Mouse (Mus musculus): ENCODE results near the gene Cenpp. TPM values are rescaled to one million over a fixed set of nuclear protein-coding genes. Genes with fewer than 3 reads are reported as not detected.

Gene Cenpp
- polyA plus RNA-seq, 1 experiment from 2014 or later = 47.1 TPM

DNA sequence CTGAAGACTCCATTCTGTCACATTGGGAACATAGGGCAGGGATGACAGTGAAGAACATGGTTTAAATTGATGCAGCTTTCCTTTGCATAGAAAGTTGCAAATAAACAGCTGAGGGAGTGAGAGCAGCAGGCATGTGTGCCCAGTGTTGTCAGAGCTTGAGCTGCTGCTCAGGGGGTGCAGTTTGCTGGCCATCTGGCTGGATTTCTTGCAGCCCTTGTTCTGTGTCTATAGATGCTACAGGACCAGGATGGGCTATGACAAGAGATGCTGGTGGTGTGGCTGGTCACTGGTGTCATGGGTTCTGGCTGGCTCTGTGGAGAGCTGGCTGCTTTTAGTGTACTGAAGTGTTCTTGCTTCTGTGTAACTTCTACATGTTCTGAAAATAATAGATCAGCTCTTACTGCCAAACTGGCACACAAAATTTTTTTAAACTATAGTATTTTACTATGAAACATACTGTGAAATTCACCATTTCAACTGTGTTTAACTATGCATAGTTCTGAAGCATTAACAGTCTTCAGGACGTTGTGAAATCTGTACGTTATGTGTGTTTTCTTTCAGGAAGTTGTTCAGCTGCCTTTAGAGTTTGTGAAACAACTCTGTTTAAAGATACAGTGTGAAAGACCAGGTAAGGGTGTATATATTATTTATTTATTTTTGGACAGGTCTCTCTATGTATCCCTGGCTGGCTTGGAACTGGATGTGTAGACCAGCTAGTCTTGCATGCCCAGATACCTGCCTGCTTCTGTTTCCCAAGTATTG, 219.1 kb downstream of the Cenpp start:
- H3K4me3 ChIP-seq (ENCODE audit: low read depth, low read length) = no peak overlapping the region
- no peak for ATAC-seq (replicated peaks; ENCODE audit: insufficient number of reproducible peaks, low FRiP score, low TSS enrichment, low read depth)
- no peaks in the 10 kb centered on the region for H3K4me1 ChIP-seq (ENCODE audit: control insufficient read depth, insufficient read depth, low read length)
- WGBS = 87% methylated on average over 2 of the region's 2 CpGs
- H3K9me3 ChIP-seq (replicated peaks; ENCODE audit: control insufficient read depth, low read length) = no peaks in the 10 kb centered on the region
- no peaks in the 10 kb centered on the region for H3K27me3 ChIP-seq (ENCODE audit: control insufficient read depth, insufficient read depth, low read length)
- DNase-seq (ENCODE audit: low spot score) = no peak
- H3K27ac ChIP-seq (replicated peaks; ENCODE audit: low read depth, low read length) = no peak overlapping the region
- no peak overlapping the region for H3K9ac ChIP-seq (replicated peaks; ENCODE audit: low read length)
- no peaks in the 10 kb centered on the region; the same call in 1 of the 2 replicates for H3K36me3 ChIP-seq (replicated peaks; ENCODE audit: control insufficient read depth, insufficient read depth, low read depth, low read length)
- no peak overlapping the region for H3K4me2 ChIP-seq (ENCODE audit: low read depth, low read length)

GRCm38 (mm10) chr13:49430529-49430928, 222.1 kb downstream of the Cenpp start:
- DNase-seq (ENCODE audit: low spot score) (no peak), ATAC-seq (replicated peaks; ENCODE audit: insufficient number of reproducible peaks, low FRiP score, low TSS enrichment, low read depth) (no peak)
- Histone ChIP-seq H3K27ac (replicated peaks; ENCODE audit: low read depth, low read length) (no peak overlapping the region), H3K4me1 (ENCODE audit: control insufficient read depth, insufficient read depth, low read length) (no peaks in the 10 kb centered on the region), H3K27me3 (ENCODE audit: control insufficient read depth, insufficient read depth, low read length) (no peaks in the 10 kb centered on the region), H3K4me2 (ENCODE audit: low read depth, low read length) (no peak overlapping the region), H3K4me3 (ENCODE audit: low read depth, low read length) (no peak overlapping the region), H3K9me3 (replicated peaks; ENCODE audit: control insufficient read depth, low read length) (no peaks in the 10 kb centered on the region), H3K9ac (replicated peaks; ENCODE audit: low read length) (no peak overlapping the region), H3K36me3 (replicated peaks; ENCODE audit: control insufficient read depth, insufficient read depth, low read depth, low read length) (no peaks in the 10 kb centered on the region; the same call in 1 of the 2 replicates)
- WGBS = 55% methylated on average over 4 of the region's 4 CpGs

- no peak overlapping the region for H3K4me3 ChIP-seq (ENCODE audit: low read depth, low read length)
- no peak overlapping the region for H3K27ac ChIP-seq (replicated peaks; ENCODE audit: low read depth, low read length)
- no peak for DNase-seq (ENCODE audit: low spot score)
- ATAC-seq (replicated peaks; ENCODE audit: insufficient number of reproducible peaks, low FRiP score, low TSS enrichment, low read depth) = no peak
- H3K36me3 ChIP-seq (replicated peaks; ENCODE audit: control insufficient read depth, insufficient read depth, low read depth, low read length) = no peaks in the 10 kb centered on the region; the same call in 1 of the 2 replicates
- 100% methylated on average over 1 of the region's 1 CpGs for WGBS
- H3K27me3 ChIP-seq (ENCODE audit: control insufficient read depth, insufficient read depth, low read length) = no peaks in the 10 kb centered on the region
- H3K4me2 ChIP-seq (ENCODE audit: low read depth, low read length) = no peak overlapping the region
- no peak overlapping the region for H3K9ac ChIP-seq (replicated peaks; ENCODE audit: low read length)
- H3K9me3 ChIP-seq (replicated peaks; ENCODE audit: control insufficient read depth, low read length) = no peaks in the 10 kb centered on the region
- H3K4me1 ChIP-seq (ENCODE audit: control insufficient read depth, insufficient read depth, low read length) = no peaks in the 10 kb centered on the region
Observed at GRCm38 (mm10) chr13:49428042-49428675, 224.4 kb downstream of the Cenpp start.

GRCm38 (mm10) chr13:49426736-49427135, 225.8 kb downstream of the Cenpp start:
- Histone ChIP-seq H3K4me1 (ENCODE audit: control insufficient read depth, insufficient read depth, low read length) (peaks cover 7% of the 10 kb centered on the region; the same call in 1 of the 2 replicates), H3K9ac (replicated peaks; ENCODE audit: low read length) (no peak overlapping the region), H3K9me3 (replicated peaks; ENCODE audit: control insufficient read depth, low read length) (no peaks in the 10 kb centered on the region), H3K4me2 (ENCODE audit: low read depth, low read length) (no peak overlapping the region), H3K27ac (replicated peaks; ENCODE audit: low read depth, low read length) (no peak overlapping the region), H3K36me3 (replicated peaks; ENCODE audit: control insufficient read depth, insufficient read depth, low read depth, low read length) (no peaks in the 10 kb centered on the region), H3K4me3 (ENCODE audit: low read depth, low read length) (no peak overlapping the region), H3K27me3 (ENCODE audit: control insufficient read depth, insufficient read depth, low read length) (no peaks in the 10 kb centered on the region)
- DNase-seq (ENCODE audit: low spot score) = no peak
- 86% methylated on average over 3 of the region's 3 CpGs for WGBS
- no peak for ATAC-seq (replicated peaks; ENCODE audit: insufficient number of reproducible peaks, low FRiP score, low TSS enrichment, low read depth)

DNA sequence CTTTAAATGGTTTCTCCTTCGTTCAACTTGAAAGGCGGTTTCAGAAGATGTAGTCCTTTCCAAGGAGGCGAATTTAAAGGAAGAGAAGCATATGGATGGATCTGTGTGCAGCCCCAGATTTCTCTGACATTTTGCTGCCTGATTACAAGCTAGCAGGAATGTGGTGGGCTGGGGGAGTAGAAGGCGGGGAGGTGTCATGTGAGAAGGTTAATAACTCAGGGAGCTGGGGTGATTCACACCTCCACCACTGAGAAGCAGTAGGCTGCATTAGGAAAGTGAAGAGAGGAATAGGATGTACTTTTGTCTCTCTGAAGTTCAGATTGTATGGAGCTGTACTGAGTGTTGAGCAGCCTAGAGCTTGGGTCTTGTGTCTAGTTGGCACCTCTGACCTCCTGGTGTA, 230.6 kb downstream of the Cenpp start:
- H3K27me3 ChIP-seq (ENCODE audit: control insufficient read depth, insufficient read depth, low read length) = no peaks in the 10 kb centered on the region
- peak overlapping the region; percentile 80 for H3K4me3 ChIP-seq (ENCODE audit: low read depth, low read length)
- no peaks in the 10 kb centered on the region for H3K9me3 ChIP-seq (replicated peaks; ENCODE audit: control insufficient read depth, low read length)
- ATAC-seq (replicated peaks; ENCODE audit: insufficient number of reproducible peaks, low FRiP score, low TSS enrichment, low read depth) (no peak; the same call in 1 of the 2 replicates), DNase-seq (ENCODE audit: low spot score) (no peak)
- H3K27ac ChIP-seq (replicated peaks; ENCODE audit: low read depth, low read length) = no peak overlapping the region
- H3K36me3 ChIP-seq (replicated peaks; ENCODE audit: control insufficient read depth, insufficient read depth, low read depth, low read length) = no peaks in the 10 kb centered on the region
- H3K4me1 ChIP-seq (ENCODE audit: control insufficient read depth, insufficient read depth, low read length) = peaks cover 7% of the 10 kb centered on the region; the same call in 1 of the 2 replicates
- peak overlapping the region; percentile 67 for H3K9ac ChIP-seq (replicated peaks; ENCODE audit: low read length)
- 26% methylated on average over 4 of the region's 4 CpGs for WGBS
- H3K4me2 ChIP-seq (ENCODE audit: low read depth, low read length) = peak overlapping the region; percentile 81

- no peaks in the 10 kb centered on the region for H3K36me3 ChIP-seq (replicated peaks; ENCODE audit: control insufficient read depth, insufficient read depth, low read depth, low read length)
- peak overlapping the region; percentile 67 for H3K9ac ChIP-seq (replicated peaks; ENCODE audit: low read length)
- H3K4me2 ChIP-seq (ENCODE audit: low read depth, low read length) = peak overlapping the region; percentile 81
- DNase-seq (ENCODE audit: low spot score) = peak; percentile 22
- H3K4me1 ChIP-seq (ENCODE audit: control insufficient read depth, insufficient read depth, low read length) = peaks cover 7% of the 10 kb centered on the region; the same call in 1 of the 2 replicates
- no peak overlapping the region for H3K27ac ChIP-seq (replicated peaks; ENCODE audit: low read depth, low read length)
- peak; percentile 72 for ATAC-seq (replicated peaks; ENCODE audit: insufficient number of reproducible peaks, low FRiP score, low TSS enrichment, low read depth)
- no peaks in the 10 kb centered on the region for H3K9me3 ChIP-seq (replicated peaks; ENCODE audit: control insufficient read depth, low read length)
- 1% methylated on average over 15 of the region's 15 CpGs for WGBS
- H3K27me3 ChIP-seq (ENCODE audit: control insufficient read depth, insufficient read depth, low read length) = no peaks in the 10 kb centered on the region
- H3K4me3 ChIP-seq (ENCODE audit: low read depth, low read length) = peak overlapping the region; percentile 80
Observed at GRCm38 (mm10) chr13:49421606-49421917, 231.0 kb downstream of the Cenpp start.

DNA sequence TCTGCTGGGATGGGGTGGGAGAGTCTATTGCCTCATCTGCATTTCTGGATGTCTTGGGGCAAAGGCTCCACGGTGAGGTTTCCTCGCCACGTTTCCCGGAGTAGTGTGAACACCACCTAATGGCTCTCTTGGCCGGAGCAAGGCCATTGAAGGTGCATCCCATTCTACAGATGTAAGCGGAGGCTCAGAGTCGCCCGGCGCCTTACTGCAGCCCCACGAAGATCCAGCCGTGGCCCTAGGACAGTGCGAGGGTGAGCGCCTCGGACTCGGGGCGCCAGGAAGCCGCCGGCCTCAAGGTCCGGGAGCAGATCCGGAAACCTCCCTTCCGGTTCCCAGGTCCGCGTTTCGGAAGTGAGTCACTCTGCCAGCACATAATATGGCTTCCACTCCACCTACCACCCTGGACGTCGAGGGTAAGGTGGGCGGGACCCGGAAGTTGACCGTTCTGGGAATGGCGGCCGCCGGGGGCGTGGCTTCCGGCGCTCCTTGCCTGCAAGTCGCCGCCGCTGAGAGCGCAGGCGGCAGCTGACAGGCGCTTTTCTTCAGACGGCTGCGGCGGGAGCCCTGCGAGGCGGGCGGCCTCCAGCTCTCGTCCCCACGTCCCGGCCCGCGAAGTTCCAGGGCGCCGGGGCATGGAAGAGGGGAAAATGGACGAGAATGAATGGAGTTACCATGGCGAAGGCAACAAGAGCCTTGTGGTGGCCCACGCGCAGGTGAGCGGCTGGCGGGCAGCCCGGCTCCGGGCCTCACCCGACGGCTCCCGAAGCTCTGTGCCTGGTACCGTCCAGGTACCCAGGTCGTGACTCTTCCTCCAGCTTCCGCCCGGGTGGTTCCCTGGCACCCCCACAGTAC, 231.6 kb downstream of the Cenpp start, which contains the start of gene Ippk:
Ippk (plus strand) TSS at position 496 of the 852 bp plus-strand sequence.
- no peaks in the 10 kb centered on the region for H3K36me3 ChIP-seq (replicated peaks; ENCODE audit: control insufficient read depth, insufficient read depth, low read depth, low read length)

More for the DNA sequence above, 231.6 kb downstream of the Cenpp start, which contains the start of gene Ippk:
- peak within 1 kb of the TSS; percentile 80 for H3K4me3 ChIP-seq (ENCODE audit: low read depth, low read length)
- H3K27me3 ChIP-seq (ENCODE audit: control insufficient read depth, insufficient read depth, low read length) = no peaks in the 10 kb centered on the region
- H3K27ac ChIP-seq (replicated peaks; ENCODE audit: low read depth, low read length) = peak within 1 kb of the TSS; percentile 84
- H3K9ac ChIP-seq (replicated peaks; ENCODE audit: low read length) = peak within 1 kb of the TSS; percentile 90
- ATAC-seq (replicated peaks; ENCODE audit: insufficient number of reproducible peaks, low FRiP score, low TSS enrichment, low read depth) (peak; percentile 98), DNase-seq (ENCODE audit: low spot score) (peak; percentile 98)
- peak within 1 kb of the TSS; percentile 81 for H3K4me2 ChIP-seq (ENCODE audit: low read depth, low read length)
- H3K4me1 ChIP-seq (ENCODE audit: control insufficient read depth, insufficient read depth, low read length) = peaks cover 7% of the 10 kb centered on the region; the same call in 1 of the 2 replicates
- under 1% methylated on average over 63 of the region's 69 CpGs for WGBS
- no peaks in the 10 kb centered on the region for H3K9me3 ChIP-seq (replicated peaks; ENCODE audit: control insufficient read depth, low read length)
